Mouse (Mus musculus) lung, postnatal 10 days (tissue): ENCODE data around the gene Cnot4.

ENCODE experiments used
- DNase-seq: peaks from one replicate; pipeline ENCODE4 v3.0.0; 2021

The Cnot4 gene

GRCm38 (mm10) chr6:35032704-35033103 is 100.8 kb downstream of the Cnot4 start:
- DNase-seq = no peak

GRCm38 (mm10) chr6:35030811-35031210 is 102.7 kb downstream of the Cnot4 start:
- DNase-seq = no peak

DNA sequence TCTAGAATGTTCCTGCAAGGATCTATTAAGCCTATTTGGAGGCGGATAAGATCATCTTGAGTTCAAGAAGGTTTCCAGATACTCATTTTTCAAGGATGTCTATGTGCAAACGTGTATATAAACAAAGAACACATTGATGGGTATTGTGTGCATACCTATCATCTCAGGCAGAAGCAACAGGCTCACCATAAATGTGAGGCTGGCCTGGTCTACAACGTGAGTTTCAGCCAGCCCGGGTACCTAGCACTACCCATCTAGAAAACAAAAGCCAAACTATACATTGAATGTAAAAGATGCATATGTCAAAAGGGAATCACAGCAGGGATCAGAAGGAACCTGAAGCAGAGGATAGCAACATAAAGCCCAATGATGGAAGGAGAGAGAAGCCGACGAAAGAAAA is 103.3 kb downstream of the Cnot4 start:
- no peak for DNase-seq

DNA sequence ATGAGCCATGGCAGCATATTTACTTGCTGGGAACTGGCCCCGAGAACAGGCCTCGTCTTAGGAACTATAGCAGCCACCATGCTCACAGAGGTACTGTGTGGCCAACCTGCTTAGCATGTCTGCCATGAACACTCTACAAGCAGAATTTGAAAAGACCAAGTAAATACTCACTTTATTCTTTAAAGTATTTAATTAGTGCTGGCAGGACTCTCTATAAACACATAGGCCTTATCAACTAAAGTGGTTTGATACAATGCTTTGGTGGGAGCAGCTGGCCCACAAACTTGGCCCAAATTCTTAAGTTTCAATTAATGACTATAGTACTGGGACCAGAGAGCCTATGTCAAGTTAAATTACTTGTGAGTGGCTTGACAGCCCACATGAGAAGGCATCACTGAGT is 105.5 kb downstream of the Cnot4 start:
- DNase-seq = no peak

GRCm38 (mm10) chr6:35027257-35027656 is 106.3 kb downstream of the Cnot4 start:
- peak; percentile 25 for DNase-seq

DNA sequence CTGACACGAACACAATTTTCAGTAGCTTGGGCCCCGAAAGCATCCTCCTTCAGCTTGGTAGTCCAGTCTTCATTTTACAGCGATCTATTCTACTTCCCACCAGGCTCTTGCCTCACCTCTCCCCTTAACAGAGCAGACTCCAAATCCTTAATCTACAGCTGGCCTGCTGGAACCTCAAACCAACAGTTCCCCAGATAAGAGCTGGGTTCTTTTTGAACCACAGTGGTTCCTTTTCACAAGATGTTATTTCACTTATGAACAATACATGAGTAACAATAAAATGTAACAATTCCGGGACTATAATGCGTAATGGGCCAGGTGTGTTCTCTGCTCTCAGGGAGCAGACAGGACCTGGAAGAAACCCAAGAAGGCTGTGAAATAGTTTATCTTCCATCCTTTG is 116.9 kb downstream of the Cnot4 start:
- no peak for DNase-seq

- no peak for DNase-seq
Observed at GRCm38 (mm10) chr6:35011953-35012352, 121.6 kb downstream of the Cnot4 start.

GRCm38 (mm10) chr6:35010705-35011104 is 122.8 kb downstream of the Cnot4 start:
- no peak for DNase-seq

DNA sequence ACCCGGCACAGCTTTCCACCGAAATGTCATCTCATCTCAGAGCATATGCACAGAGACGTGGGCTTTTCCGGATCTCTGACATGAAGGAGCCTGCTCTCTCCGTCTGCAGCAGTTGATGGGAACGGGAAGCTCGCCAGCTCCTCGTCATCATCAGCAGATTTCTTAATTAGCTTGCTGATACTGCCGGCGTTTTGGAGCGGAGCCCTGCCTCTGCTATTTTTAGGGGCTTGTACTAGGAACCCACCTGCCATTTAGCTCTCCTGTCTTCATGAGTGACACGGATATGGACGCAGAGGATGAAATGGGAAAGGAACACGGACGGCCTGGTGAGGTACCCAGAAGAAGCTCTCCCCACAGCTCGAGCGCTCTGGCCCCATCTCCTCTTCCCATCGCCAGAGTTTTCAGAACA is 131.3 kb downstream of the Cnot4 start:
- DNase-seq = peak; percentile 50

- peak; percentile 58 for DNase-seq
Observed at GRCm38 (mm10) chr6:34999101-34999500, 134.4 kb downstream of the Cnot4 start.

DNA sequence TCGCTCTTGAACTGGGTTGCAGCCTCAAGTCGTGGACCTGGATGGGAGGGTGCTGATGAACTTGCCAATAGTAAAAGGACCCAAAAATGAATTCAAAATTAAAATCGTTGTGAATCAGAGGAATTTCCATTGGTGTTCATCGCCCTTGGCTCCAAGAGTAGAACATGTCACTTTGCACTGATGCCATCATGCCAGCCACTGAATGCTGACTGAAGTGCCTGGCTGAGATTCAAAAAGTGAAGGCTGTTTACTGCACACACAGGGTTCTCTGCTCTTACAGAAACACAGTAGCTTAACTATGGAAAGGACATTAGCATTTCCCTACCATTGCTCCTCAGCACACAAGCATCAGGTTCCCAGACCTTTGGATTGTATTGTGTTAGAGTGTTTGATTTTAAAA is 137.0 kb downstream of the Cnot4 start:
- DNase-seq = no peak

DNA sequence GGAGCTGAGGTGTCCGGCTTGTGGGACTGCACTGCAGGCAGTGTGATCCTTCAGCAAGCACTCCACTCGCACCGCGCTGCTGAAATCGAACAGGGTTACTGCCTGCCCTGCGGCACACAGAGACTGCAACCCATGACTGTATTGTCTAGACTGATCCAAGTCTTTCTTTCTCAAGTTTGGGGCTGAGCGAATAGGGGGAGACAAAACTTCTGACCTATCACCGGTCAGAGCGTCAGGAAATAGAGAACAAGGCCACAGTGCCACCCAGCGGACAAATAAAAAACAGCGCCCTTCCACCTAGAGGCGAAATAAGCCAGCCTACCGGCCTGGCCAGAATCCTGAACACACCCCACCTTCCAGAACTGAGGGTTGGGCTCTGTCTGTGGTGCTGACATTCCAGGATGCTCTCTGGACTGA is 138.3 kb downstream of the Cnot4 start:
- DNase-seq = peak; percentile 91

GRCm38 (mm10) chr6:34994692-34995091 is 138.8 kb downstream of the Cnot4 start:
- DNase-seq = peak; percentile 33

- DNase-seq = no peak
Observed at GRCm38 (mm10) chr6:34989263-34989662, 144.3 kb downstream of the Cnot4 start.

- no peak for DNase-seq
Observed at GRCm38 (mm10) chr6:34988081-34988761, 145.3 kb downstream of the Cnot4 start, which contains the start of gene Slc23a4. TSS of gene Slc23a4 (minus strand) at chr6:34988404.

- DNase-seq = no peak
Observed at GRCm38 (mm10) chr6:34987085-34987645, 146.4 kb downstream of the Cnot4 start.

- DNase-seq = no peak
Observed at GRCm38 (mm10) chr6:34980661-34981060, 152.9 kb downstream of the Cnot4 start.

- no peak for DNase-seq
Observed at GRCm38 (mm10) chr6:34979291-34979690, 154.2 kb downstream of the Cnot4 start.
